Mouse (Mus musculus) bone marrow macrophage, adult 2 months (primary cell): ENCODE measurements around the gene 1700020A23Rik. TPM values are rescaled to one million over a fixed set of nuclear protein-coding genes. Genes with fewer than 3 reads are reported as not detected.

Experiments used
- H3K27ac ChIP-seq: 2 replicates; pipeline ENCODE4 v1.5.1; 2012; ENCODE audit warnings: low read depth, low read length; ENCODE audit not compliant: insufficient read depth
- H3K4me1 ChIP-seq: 2 replicates; pipeline ENCODE4 v1.6.1; 2012; ENCODE audit warnings: low read length; ENCODE audit not compliant: control insufficient read depth, insufficient read depth
- H3K4me3 ChIP-seq: 2 replicates; pipeline ENCODE4 v1.5.1; 2012; ENCODE audit warnings: mild to moderate bottlenecking, low read length, moderate library complexity; ENCODE audit not compliant: insufficient read depth
- CTCF ChIP-seq: IDR thresholded peaks from 2 replicates; pipeline ENCODE4 v1.5.1; 2012; ENCODE audit warnings: low read depth, mild to moderate bottlenecking, low read length, moderate library complexity
- POLR2A ChIP-seq: IDR thresholded peaks from 2 replicates; pipeline ENCODE4 v1.6.1; 2012; ENCODE audit warnings: mild to moderate bottlenecking, low read depth, low read length, borderline replicate concordance
- polyA plus RNA-seq: library from polyadenylated mRNA; stranded (reverse); fragments of >200 nt; gene quantifications from 2 replicates; pipeline ENCODE4 v1.2.4, GENCODE M21; 2012; ENCODE audit not compliant: missing spikeins, insufficient read depth, insufficient read length

1700020A23Rik gene
- polyA plus RNA-seq, 1 experiment: not detected

GRCm38 (mm10) chr2:130411558-130412495 lies 6.8 kb downstream of the 1700020A23Rik start:
- peak; percentile 86 for TF ChIP-seq CTCF
- TF ChIP-seq POLR2A: no peak
- peaks cover 9% of the 10 kb centered on the region for H3K4me1 ChIP-seq
- H3K27ac ChIP-seq: no peak overlapping the region
- H3K4me3 ChIP-seq: no peak overlapping the region

GRCm38 (mm10) chr2:130412775-130413174 lies 7.7 kb downstream of the 1700020A23Rik start:
- peaks cover 9% of the 10 kb centered on the region for H3K4me1 ChIP-seq
- H3K4me3 ChIP-seq: no peak overlapping the region
- H3K27ac ChIP-seq: no peak overlapping the region
- TF ChIP-seq CTCF (no peak), POLR2A (no peak)

GRCm38 (mm10) chr2:130414094-130414856 lies 9.2 kb downstream of the 1700020A23Rik start:
- Histone ChIP-seq H3K27ac (no peak overlapping the region), H3K4me3 (no peak overlapping the region)
- TF ChIP-seq POLR2A (no peak), CTCF (peak; percentile 24; the same call in 1 of the 2 replicates)

GRCm38 (mm10) chr2:130421781-130422620 lies 16.9 kb downstream of the 1700020A23Rik start:
- Histone ChIP-seq H3K4me1 (peaks cover 19% of the 10 kb centered on the region), H3K4me3 (no peak overlapping the region), H3K27ac (no peak overlapping the region)
- TF ChIP-seq POLR2A: no peak
- no peak for TF ChIP-seq CTCF

More at GRCm38 (mm10) chr2:130414094-130414856, 9.2 kb downstream of the 1700020A23Rik start:
- peaks cover 9% of the 10 kb centered on the region for H3K4me1 ChIP-seq

- TF ChIP-seq POLR2A (no peak), CTCF (no peak)
These were observed 18.5 kb downstream of the 1700020A23Rik start for GRCm38 (mm10) chr2:130423397-130424125.

GRCm38 (mm10) chr2:130424126-130424853 lies 19.2 kb downstream of the 1700020A23Rik start, which contains the start of the genes Vps16 and Pced1a:
Gene Vps16, plus strand, starts transcription at chr2:130424339.
Gene Pced1a, minus strand, starts transcription at chr2:130424701.
- Histone ChIP-seq H3K4me1 (peaks cover 23% of the 10 kb centered on the region), H3K27ac (peak within 1 kb of the TSS; percentile 86), H3K4me3 (peak within 1 kb of the TSS; percentile 96)
- TF ChIP-seq POLR2A (no peak), CTCF (no peak)

More at GRCm38 (mm10) chr2:130423397-130424125, 18.5 kb downstream of the 1700020A23Rik start:
- H3K27ac ChIP-seq: peak overlapping the region; percentile 71
- H3K4me1 ChIP-seq: peaks cover 21% of the 10 kb centered on the region
- peak overlapping the region; percentile 96 for H3K4me3 ChIP-seq

GRCm38 (mm10) chr2:130425112-130425511 lies 20.1 kb downstream of the 1700020A23Rik start:
- H3K27ac ChIP-seq: peak overlapping the region; percentile 86
- TF ChIP-seq CTCF (no peak), POLR2A (no peak)
- H3K4me3 ChIP-seq: peak overlapping the region; percentile 96
- peaks cover 23% of the 10 kb centered on the region for H3K4me1 ChIP-seq

- peaks cover 13% of the 10 kb centered on the region for H3K4me1 ChIP-seq
- no peak overlapping the region for H3K27ac ChIP-seq
- H3K4me3 ChIP-seq: no peak overlapping the region
- TF ChIP-seq POLR2A (no peak), CTCF (no peak)
These were observed 24.8 kb downstream of the 1700020A23Rik start for GRCm38 (mm10) chr2:130429851-130430250.
